Mouse (Mus musculus): ENCODE data around the gene Fam71f1.

GRCm38 (mm10) chr6:29317941-29318340 lies 999 bp upstream of the Fam71f1 start:
- TF ChIP-seq POLR2A (IDR thresholded peaks at IDR 0.05; ENCODE audit: extremely low read depth, insufficient read depth, low read length) (no peak), CTCF (IDR thresholded peaks at IDR 0.05; ENCODE audit: extremely low read depth, insufficient read depth, low read length) (no peak)

All from cortical plate, adult 2 months (tissue).